Mouse (Mus musculus) hindbrain, embryonic 12.5 days (tissue): ENCODE measurements at regions not wholly inside any gene's neighbourhood (a gene's known extent, or its start where the extent isn't known, plus 50 kb on each side); places are given as distances from the start of the nearest gene placed in this dataset.
A peak's percentile ranks its signal among the peaks of the same experiment; 100 is the strongest.

Experiments used
- ATAC-seq: fragments of 200-750 bp; cut with Nextera tagmentation; 2 replicates; pipeline ENCODE4 v1.8.0; 2017; ENCODE audit warnings: moderate TSS enrichment; ENCODE audit not compliant: low FRiP score
- H3K27ac ChIP-seq: fragments of 300-500 bp; sonication (generic); 2 replicates; pipeline ENCODE4 v1.5.1; 2016; ENCODE audit warnings: mild to moderate bottlenecking
- H3K27me3 ChIP-seq: fragments of 300-500 bp; sonication (generic); 2 replicates; pipeline ENCODE4 v1.6.1; 2016; ENCODE audit warnings: mild to moderate bottlenecking
- H3K36me3 ChIP-seq: fragments of 300-500 bp; sonication (generic); 2 replicates; pipeline ENCODE4 v1.6.1; 2016; ENCODE audit warnings: mild to moderate bottlenecking
- H3K4me1 ChIP-seq: fragments of 300-500 bp; sonication (generic); 2 replicates; pipeline ENCODE4 v1.6.1; 2016
- H3K4me2 ChIP-seq: fragments of 300-500 bp; sonication (generic); replicated peaks from 2 replicates; pipeline ENCODE4 v1.6.1; 2016; ENCODE audit warnings: mild to moderate bottlenecking
- H3K4me3 ChIP-seq: fragments of 300-500 bp; sonication (generic); 2 replicates; pipeline ENCODE4 v1.5.1; 2016; ENCODE audit warnings: mild to moderate bottlenecking
- H3K9ac ChIP-seq: fragments of 300-500 bp; sonication (generic); 2 replicates; pipeline ENCODE4 v1.6.1; 2016; ENCODE audit warnings: mild to moderate bottlenecking, moderate library complexity
- H3K9me3 ChIP-seq: fragments of 300-500 bp; sonication (generic); replicated peaks from 2 replicates; pipeline ENCODE4 v1.6.1; 2016; ENCODE audit warnings: mild to moderate bottlenecking
- WGBS: fragments of 180-500 bp; shearing (Covaris S2); methylation state at CpG from one replicate; pipeline ENCODE4 v1.1.7; 2016; 5-methylcytosine and 5-hydroxymethylcytosine counted together

DNA sequence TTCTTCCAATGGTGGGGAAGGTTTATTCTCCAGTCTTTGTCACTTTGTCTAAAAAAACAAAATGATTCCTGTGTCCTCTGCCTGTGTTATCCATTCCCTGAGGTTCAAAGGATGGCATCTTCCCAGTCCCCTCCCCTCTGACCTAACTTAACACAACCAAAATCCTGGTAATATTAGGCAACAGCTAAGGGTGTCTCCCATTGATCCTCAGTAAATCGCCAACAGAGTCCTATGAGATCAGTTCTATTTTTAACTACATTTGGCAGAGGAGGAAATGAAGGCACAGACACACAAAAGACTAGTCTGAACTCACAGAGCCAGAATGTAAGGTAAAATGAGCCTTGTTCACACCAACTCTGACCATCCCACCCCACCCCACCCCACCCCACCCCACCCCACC, 228.8 kb downstream of the Sp3 start:
- Histone ChIP-seq H3K36me3 (no peaks in the 10 kb centered on the region), H3K4me3 (no peak overlapping the region), H3K9ac (no peak overlapping the region), H3K4me2 (no peak overlapping the region), H3K27me3 (no peaks in the 10 kb centered on the region), H3K4me1 (no peaks in the 10 kb centered on the region), H3K27ac (no peak overlapping the region), H3K9me3 (no peaks in the 10 kb centered on the region)
- ATAC-seq: no peak
- 66% methylated on average over 1 of the region's 1 CpGs for WGBS

DNA sequence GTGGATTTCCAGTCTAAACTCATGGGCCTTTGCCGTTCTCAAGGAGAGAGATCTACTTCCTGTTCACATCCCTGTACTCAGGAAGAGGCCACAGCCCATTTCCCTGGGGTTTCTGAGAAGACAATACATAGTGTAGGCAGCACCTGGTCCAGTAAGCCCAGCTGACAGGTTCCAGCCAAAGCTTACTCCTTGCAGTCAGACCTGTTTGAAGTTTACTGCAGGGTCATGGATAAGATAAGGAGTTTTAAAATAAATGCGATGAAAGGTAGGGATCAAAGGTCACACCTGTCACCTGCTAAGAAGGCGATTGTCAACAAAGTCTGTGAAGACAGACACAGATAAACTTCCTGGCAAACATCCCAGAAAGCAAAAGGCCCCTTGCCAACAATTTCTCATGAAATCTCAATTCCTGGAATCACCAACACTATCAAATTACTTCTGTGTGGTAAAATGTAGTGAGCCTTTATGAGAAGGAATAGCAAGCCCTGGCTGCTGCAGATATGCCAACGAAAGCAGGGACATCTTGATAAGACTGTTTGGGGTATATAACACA, 227.5 kb downstream of the Sp3 start:
- H3K9me3 ChIP-seq: no peaks in the 10 kb centered on the region
- no peaks in the 10 kb centered on the region for H3K27me3 ChIP-seq
- H3K4me3 ChIP-seq: no peak overlapping the region
- 73% methylated on average over 4 of the region's 4 CpGs for WGBS
- no peak overlapping the region for H3K27ac ChIP-seq
- no peak overlapping the region for H3K9ac ChIP-seq
- H3K4me1 ChIP-seq: no peaks in the 10 kb centered on the region
- no peaks in the 10 kb centered on the region for H3K36me3 ChIP-seq
- no peak for ATAC-seq
- H3K4me2 ChIP-seq: no peak overlapping the region

DNA sequence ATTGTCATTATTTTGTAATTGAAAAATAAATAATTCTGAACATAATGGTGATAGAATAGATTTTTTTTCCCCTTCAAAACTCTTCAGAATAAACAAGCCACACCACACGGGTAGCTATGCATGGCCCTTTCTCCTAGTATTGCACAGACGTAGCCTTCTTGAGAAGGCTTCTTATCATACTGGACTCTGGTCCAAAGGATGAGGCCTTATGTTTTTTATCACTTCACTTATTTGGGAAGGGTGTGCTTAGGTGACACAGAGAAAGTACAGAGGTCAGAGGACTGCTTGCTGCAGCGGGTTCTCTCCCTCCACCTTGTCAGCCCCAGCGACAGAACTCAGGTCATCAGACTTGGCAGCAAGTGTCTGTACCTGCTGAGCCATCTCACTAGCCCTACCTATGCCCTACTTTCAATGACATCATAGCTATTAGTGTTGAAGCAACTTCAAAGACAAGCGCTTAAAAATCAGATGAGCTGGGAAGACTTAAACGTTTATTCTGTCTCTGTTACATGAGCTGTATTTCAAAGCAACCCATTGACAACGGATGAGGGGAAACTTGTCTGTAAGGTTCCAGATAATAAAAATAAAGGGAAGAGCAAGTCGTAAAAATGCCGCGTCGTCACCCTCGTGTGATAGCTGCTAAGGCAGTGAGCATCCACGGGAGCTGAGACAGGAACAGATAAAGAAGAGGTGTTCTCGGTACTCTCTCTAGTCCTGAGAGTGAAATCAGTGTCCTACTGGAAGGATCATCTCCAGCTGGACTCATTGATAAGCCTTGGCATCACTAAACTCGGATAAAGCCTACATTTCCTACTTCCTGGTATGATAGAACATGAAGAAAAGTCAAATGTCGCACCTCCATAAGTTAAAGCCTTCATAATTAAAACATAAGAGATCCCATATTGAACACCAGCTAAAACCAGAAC, 226.2 kb downstream of the Sp3 start:
- no peaks in the 10 kb centered on the region for H3K36me3 ChIP-seq
- 90% methylated on average over 16 of the region's 16 CpGs for WGBS
- ATAC-seq: no peak
- H3K4me1 ChIP-seq: no peaks in the 10 kb centered on the region
- no peaks in the 10 kb centered on the region for H3K9me3 ChIP-seq
- no peaks in the 10 kb centered on the region for H3K27me3 ChIP-seq
- H3K27ac ChIP-seq: no peak overlapping the region
- no peak overlapping the region for H3K4me3 ChIP-seq
- no peak overlapping the region for H3K9ac ChIP-seq
- no peak overlapping the region for H3K4me2 ChIP-seq

DNA sequence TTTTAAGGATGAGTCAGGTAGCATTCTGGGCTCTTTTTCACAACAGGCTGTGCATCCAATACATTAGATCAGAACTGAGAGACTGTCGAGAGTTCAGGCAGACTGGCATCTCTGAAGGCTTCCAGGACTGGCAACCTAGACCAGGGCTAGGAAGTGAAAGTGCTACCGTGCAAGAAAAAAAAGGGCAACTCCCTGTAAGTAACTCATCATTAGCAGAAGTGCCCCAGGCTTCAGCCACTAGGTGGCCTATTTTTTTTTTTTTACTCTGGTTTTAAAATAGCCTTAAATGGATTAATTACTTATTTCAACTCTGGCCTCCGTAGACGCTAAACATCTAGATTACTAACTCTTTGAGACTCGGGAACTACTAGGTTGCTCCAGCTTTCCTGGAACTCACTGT, 216.8 kb downstream of the Sp3 start:
- H3K27me3 ChIP-seq: no peaks in the 10 kb centered on the region
- 0 out of 2 replicates have a peak, but pooled peaks cover 4% of the 10 kb centered on the region for H3K9me3 ChIP-seq
- H3K4me3 ChIP-seq: no peak overlapping the region
- no peak overlapping the region for H3K9ac ChIP-seq
- H3K4me2 ChIP-seq: no peak overlapping the region
- ATAC-seq: no peak
- no peaks in the 10 kb centered on the region for H3K36me3 ChIP-seq
- H3K4me1 ChIP-seq: no peaks in the 10 kb centered on the region
- 93% methylated on average over 5 of the region's 5 CpGs for WGBS
- H3K27ac ChIP-seq: no peak overlapping the region

DNA sequence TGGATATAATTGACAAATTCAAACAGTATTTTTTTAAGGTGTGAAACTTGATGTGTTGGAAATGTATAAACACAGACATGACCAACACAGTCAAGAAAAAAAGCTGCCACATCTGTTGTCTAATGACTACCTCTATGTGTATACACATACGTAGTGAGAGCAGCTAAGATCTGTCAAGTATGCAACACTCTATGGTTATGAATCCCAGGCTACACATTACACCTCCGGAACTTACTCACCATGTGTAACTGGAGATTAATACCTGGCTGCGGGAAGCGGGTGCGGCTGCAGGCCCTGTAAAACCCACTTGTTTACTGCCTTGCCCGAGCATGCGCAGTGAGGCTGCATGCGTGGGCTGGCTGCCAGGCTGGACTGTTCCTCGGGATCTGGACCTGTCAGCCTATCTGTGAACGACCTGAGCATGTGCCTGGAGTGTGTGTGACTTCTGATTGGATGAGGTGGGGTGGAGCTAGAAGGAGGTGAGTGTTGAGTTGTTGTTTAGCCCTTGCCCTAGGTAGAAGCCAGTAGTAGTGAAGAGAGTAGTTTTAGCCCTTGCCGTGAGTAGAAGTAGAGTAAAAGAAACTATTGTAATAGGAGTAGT, 211.1 kb downstream of the Sp3 start:
- Histone ChIP-seq H3K9ac (no peak overlapping the region), H3K27ac (no peak overlapping the region), H3K4me2 (no peak overlapping the region), H3K4me1 (no peaks in the 10 kb centered on the region), H3K27me3 (no peaks in the 10 kb centered on the region), H3K36me3 (no peaks in the 10 kb centered on the region), H3K9me3 (no peaks in the 10 kb centered on the region), H3K4me3 (no peak overlapping the region)
- WGBS: 88% methylated on average over 11 of the region's 11 CpGs
- ATAC-seq: no peak

DNA sequence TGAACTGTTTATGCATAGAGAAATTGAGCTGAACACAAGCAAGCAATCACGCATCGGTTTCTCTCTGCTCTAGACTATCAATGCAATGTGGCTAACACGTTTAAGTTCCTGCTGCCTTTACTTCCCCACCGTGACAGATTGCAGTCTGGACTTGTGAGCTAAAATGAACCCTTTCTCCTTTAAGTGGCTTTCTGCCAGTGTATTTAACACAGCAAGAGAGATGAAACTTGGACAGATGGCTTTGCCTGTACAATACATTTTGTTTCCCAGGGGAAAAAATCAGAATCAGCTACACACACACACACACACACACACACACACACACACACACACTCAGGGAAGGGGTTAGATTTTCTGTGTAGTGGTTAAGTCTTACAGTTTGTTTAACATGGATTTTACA, 206.8 kb downstream of the Sp3 start:
- 71% methylated on average over 4 of the region's 4 CpGs for WGBS
- Histone ChIP-seq H3K4me1 (0 out of 2 replicates have a peak, but pooled peaks cover 3% of the 10 kb centered on the region), H3K27ac (no peak overlapping the region)

DNA sequence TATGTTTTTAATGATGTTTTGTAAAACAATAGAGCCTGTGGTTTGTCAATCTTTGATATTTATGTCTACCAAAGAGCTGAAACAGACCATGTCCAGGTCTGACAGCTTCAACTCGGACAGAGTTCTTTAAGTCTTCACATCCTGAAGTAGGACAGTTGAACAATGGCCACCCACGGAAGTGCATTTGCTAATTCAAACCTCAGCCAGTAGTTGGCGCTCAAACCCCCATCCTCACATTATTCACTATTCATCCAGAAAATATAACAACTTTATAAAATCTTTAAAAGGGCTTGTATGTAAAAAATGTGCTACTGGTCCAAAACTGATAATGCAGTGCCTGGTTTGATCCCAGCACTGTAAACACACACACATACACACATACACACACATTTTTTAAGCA, 202.9 kb downstream of the Sp3 start:
- 63% methylated on average over 3 of the region's 3 CpGs for WGBS
- Histone ChIP-seq H3K9me3 (no peaks in the 10 kb centered on the region), H3K27ac (no peak overlapping the region), H3K4me1 (peaks cover 15% of the 10 kb centered on the region), H3K4me2 (no peak overlapping the region), H3K36me3 (no peaks in the 10 kb centered on the region), H3K9ac (no peak overlapping the region), H3K4me3 (no peak overlapping the region), H3K27me3 (no peaks in the 10 kb centered on the region)
- ATAC-seq: no peak

More for the DNA sequence above, 206.8 kb downstream of the Sp3 start:
- Histone ChIP-seq H3K4me2 (no peak overlapping the region), H3K36me3 (no peaks in the 10 kb centered on the region), H3K9ac (no peak overlapping the region), H3K9me3 (no peaks in the 10 kb centered on the region), H3K27me3 (no peaks in the 10 kb centered on the region), H3K4me3 (no peak overlapping the region)
- no peak for ATAC-seq

DNA sequence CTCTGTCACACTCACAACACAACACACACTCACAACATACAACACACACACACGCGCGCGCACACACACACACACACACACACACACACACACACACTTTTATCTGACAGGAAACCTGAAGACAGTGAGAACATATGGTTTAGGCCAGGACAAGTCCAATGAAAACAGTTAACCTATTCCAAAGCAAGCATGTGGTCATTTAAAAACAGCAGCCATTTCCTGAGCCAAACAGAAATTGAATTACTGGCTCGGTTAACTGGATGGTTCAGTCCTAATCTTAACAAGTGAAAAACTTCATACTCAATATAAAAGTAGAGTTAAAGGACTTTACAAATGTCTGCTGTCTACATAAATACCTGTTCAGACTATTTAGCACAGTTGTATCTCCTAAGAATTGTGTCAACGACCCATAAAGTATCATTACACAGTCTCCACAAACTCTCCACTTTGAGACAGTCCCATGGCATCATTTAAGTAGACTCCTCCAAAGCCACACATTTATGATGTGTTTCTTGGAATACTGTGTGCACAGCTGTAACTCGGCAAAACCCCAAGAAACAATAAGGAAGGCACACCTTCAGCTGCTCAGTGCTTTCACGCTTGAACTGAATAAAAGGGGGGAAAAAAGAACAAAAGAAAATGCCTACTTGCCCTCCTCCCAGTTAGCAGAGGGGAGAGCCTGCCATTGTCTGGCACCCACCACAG, 202.3 kb downstream of the Sp3 start:
- no peak for ATAC-seq
- no peaks in the 10 kb centered on the region for H3K36me3 ChIP-seq
- peaks cover 16% of the 10 kb centered on the region for H3K4me1 ChIP-seq
- no peaks in the 10 kb centered on the region for H3K27me3 ChIP-seq
- H3K4me3 ChIP-seq: no peak overlapping the region
- 84% methylated on average over 8 of the region's 8 CpGs for WGBS
- no peaks in the 10 kb centered on the region for H3K9me3 ChIP-seq
- no peak overlapping the region for H3K9ac ChIP-seq
- no peak overlapping the region for H3K27ac ChIP-seq
- no peak overlapping the region for H3K4me2 ChIP-seq

DNA sequence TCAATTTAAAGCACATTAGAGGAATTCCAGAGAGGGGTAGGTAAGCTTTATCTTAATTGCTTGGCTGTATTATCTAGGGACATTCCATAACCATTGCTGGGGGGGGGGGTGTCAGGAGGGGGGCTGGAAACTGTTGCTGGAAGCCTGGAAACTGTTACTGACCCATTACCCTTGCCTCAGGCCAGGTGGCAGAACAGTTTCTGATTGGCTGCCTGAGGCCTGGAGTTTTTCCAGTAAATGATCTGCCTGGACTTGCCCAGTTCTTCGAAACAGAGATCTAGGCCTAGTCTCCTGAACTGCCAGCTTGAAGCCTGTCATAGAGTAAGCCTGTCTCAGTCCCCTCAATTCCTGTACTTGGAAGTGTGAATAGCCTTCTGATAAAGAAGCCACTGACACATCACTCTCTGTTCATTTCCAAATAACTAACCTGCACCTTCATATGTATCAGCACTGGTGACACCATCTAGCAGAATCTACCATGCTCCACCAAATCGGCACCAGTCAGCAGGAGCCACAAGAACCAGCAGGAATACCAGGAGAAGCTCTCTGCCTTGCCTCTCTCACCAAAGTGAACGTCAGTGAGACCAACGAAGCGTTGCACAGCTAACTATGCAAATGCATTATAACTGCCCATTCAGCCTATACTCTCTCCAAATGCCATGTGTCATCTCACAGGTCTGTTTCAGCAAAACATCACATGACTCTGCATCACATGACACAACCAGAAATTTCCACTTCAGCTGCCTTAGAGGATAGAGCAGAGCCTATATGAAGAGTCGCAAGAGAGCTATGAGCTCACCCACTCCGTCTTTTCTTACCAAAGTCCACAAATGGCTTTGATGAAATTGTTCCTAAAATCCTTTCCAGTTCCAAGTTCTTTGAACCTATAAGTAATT, 200.7 kb downstream of the Sp3 start:
- no peak overlapping the region for H3K9ac ChIP-seq
- WGBS: 82% methylated on average over 7 of the region's 7 CpGs
- no peak for ATAC-seq
- peaks cover 16% of the 10 kb centered on the region for H3K4me1 ChIP-seq
- no peak overlapping the region for H3K4me2 ChIP-seq
- no peaks in the 10 kb centered on the region for H3K36me3 ChIP-seq
- no peak overlapping the region for H3K27ac ChIP-seq
- no peak overlapping the region for H3K4me3 ChIP-seq
- H3K27me3 ChIP-seq: no peaks in the 10 kb centered on the region
- no peaks in the 10 kb centered on the region for H3K9me3 ChIP-seq

DNA sequence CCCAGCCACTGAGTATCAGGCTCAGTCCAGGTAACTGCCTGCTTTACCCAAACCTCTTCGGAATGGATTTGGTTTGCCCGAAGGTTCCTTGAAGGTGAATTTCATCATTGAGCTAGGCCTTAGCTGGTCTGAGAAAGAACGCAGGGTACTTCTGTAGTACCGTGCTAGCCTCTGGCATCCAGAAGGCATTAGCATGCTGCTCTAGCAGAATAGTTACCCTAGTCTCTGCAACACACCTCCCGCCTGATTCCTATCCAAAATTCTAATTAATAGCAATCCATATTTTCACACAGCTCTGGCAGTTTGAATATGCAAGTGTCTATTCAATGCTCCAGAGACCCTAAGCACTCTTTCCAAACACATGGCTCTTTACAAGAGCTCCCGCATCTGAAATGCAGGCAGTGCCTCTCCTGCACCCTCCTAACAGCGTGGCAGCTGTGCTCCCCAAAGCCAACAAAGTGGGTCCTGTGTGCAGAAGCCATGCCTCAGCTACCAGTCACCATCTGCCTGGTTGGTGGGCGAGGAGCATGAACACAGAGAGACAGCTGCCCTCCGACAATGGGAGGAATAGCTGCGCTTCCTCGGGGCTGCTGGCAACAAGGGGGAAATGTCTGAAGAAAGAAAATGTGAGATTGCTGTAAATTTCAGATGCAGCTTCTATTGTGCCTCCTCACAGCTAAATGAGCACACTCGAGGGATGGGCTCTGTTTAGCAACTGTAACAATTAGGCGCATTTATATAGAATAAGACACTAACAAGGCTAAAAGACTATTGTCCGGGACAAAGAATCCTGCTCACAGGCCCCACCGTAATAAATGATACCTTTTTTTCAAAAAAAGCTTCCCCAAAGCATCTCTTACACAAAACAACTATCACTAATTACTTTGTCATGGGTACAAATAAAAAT, 198.6 kb downstream of the Sp3 start:
- Histone ChIP-seq H3K4me2 (no peak overlapping the region), H3K9me3 (no peaks in the 10 kb centered on the region), H3K36me3 (no peaks in the 10 kb centered on the region), H3K27me3 (no peaks in the 10 kb centered on the region), H3K9ac (no peak overlapping the region), H3K27ac (peak overlapping the region; percentile 64), H3K4me1 (peaks cover 26% of the 10 kb centered on the region), H3K4me3 (no peak overlapping the region)
- 56% methylated on average over 15 of the region's 15 CpGs for WGBS
- peak; percentile 89 for ATAC-seq

DNA sequence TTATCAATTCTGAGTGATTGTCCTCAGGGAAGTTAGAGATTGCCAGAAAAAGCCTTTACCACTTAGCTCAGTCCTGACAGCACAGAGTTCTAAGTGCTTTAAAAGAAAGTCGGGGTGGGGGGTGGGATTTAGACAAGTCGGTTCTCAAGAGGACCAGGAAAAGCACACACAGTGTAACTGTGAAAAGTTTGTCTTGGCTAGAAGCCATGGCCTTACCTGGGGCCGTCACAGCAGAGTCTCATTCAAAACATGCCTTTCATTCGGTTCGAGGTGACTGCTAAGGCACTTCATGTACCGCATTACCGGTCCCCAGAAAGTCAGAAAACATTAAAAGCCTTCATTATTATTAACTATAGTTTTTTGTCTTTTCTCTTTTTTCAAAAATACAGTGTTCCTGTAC, 197.9 kb downstream of the Sp3 start:
- H3K4me1 ChIP-seq: peaks cover 27% of the 10 kb centered on the region
- H3K9me3 ChIP-seq: no peaks in the 10 kb centered on the region
- no peak overlapping the region for H3K9ac ChIP-seq
- H3K36me3 ChIP-seq: no peaks in the 10 kb centered on the region
- no peak overlapping the region for H3K4me2 ChIP-seq
- ATAC-seq: no peak
- H3K27ac ChIP-seq: no peak overlapping the region
- H3K27me3 ChIP-seq: no peaks in the 10 kb centered on the region
- H3K4me3 ChIP-seq: no peak overlapping the region
- WGBS: 58% methylated on average over 7 of the region's 7 CpGs
